Mouse (Mus musculus) liver, embryonic 14.5 days (tissue): Measurements from ENCODE around the gene Cnp.

Experiments
- CTCF ChIP-seq: IDR thresholded peaks from 2 replicates; pipeline ENCODE4 v1.5.1; 2016; ENCODE audit warnings: antibody characterized with exemption, low read depth, control low read depth
- EP300 ChIP-seq: IDR thresholded peaks from 2 replicates; pipeline ENCODE4 v1.6.1; 2016; ENCODE audit warnings: antibody characterized with exemption, low read depth

GRCm38 (mm10) chr11:100603155-100603554 lies 28.5 kb downstream of the Cnp start:
- no peak for TF ChIP-seq CTCF
- no peak for TF ChIP-seq EP300
